In the genomic region with DNA sequence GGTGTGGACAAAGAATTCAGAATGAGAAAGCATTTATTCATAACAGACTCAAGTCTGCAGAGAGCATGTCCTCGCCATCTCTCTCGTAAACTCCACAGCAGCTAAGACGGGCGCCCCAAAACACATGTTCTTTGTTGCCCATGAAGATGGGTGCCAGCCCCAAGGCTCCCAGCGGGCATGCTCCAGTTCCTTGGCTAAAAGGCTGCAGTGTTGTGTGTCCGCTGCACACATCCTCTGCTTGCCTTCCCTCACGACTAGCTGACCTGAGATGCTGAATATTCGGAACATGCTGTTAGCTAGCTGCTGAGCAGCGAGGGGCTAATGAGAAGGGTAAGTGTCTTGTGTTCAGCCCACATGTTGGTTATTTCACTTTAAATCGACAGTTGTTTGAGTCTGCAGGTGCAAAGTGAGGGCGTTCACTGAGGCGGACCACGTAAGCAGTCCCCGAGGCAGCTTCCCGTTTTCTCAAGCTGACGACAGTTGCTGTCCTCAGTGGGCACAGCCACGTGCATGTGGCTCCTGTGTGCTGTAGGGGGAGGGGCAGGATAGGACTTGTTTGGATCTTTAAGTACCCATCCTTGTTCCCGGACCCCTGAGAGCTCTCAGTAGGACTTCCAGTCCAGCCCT, we compare ENCODE assay signal across 9 mouse cellular contexts. TPM values are rescaled to one million over a fixed set of nuclear protein-coding genes. Genes with fewer than 3 reads are reported as not detected.
DNase-seq lines count a peak whose midpoint lies in the region; ATAC-seq and TF ChIP-seq lines count a peak whose summit lies in the region.
"Had no signal": no experiment of that assay in that cellular context is flagged by ENCODE, and none has a peak within 500 bp of the region (broad histone marks: within the 10 kb centered on the region; RNA-seq: fewer than 3 reads in every experiment).

No protein-coding gene starts in this region.

- no peak overlapping the region for H3K27ac ChIP-seq in lung, postnatal 0 days (ENCODE audit: low read length)
- peak overlapping the region; percentile 13 for H3K27ac ChIP-seq in olfactory bulb, adult 2 months (ENCODE audit: insufficient read depth, low read depth, low read length)
- no peak overlapping the region for H3K27ac ChIP-seq in intestine, embryonic 16.5 days (ENCODE audit: low read length)
- H3K27ac ChIP-seq: neural tube, embryonic 13.5 days had no signal

- H3K36me3 ChIP-seq in lung, postnatal 0 days (ENCODE audit: insufficient read depth, low read length), result peaks cover 25% of the 10 kb centered on the region; the same call in 1 of the 2 replicates
- peaks cover 14% of the 10 kb centered on the region; the same call in 1 of the 2 replicates for H3K36me3 ChIP-seq in intestine, embryonic 16.5 days (ENCODE audit: control insufficient read depth, insufficient read depth, low read length)

- TF ChIP-seq CTCF in lung, postnatal 0 days (IDR thresholded peaks at IDR 0.05), result no peak
- TF ChIP-seq CTCF in olfactory bulb, adult 2 months (IDR thresholded peaks at IDR 0.05; ENCODE audit: insufficient read depth, low read depth, low read length), result no peak

- WGBS in lung, postnatal 0 days, result 89% methylated on average over 18 of the region's 18 CpGs
- 66% methylated on average over 18 of the region's 18 CpGs for WGBS in olfactory bulb, adult 2 months
- WGBS in intestine, embryonic 16.5 days, result 91% methylated on average over 18 of the region's 18 CpGs

- no peak for ATAC-seq in lung, postnatal 0 days
- ATAC-seq in intestine, embryonic 16.5 days, result no peak

- no peaks in the 10 kb centered on the region for H3K9me3 ChIP-seq in lung, postnatal 0 days (ENCODE audit: low read length)
- no peaks in the 10 kb centered on the region for H3K9me3 ChIP-seq in intestine, embryonic 16.5 days (ENCODE audit: control insufficient read depth, low read length)
- H3K9me3 ChIP-seq: neural tube, embryonic 13.5 days had no signal

- H3K4me3 ChIP-seq in lung, postnatal 0 days (ENCODE audit: low read depth, low read length), result no peak overlapping the region
- H3K4me3 ChIP-seq in olfactory bulb, adult 2 months (ENCODE audit: insufficient read depth, low read depth, low read length), result no peak overlapping the region
- no peak overlapping the region for H3K4me3 ChIP-seq in intestine, embryonic 16.5 days (ENCODE audit: low read length)
- H3K4me3 ChIP-seq: neural tube, embryonic 13.5 days had no signal

- no peaks in the 10 kb centered on the region for H3K27me3 ChIP-seq in lung, postnatal 0 days (replicated peaks; ENCODE audit: insufficient read depth, low read length)
- H3K27me3 ChIP-seq in intestine, embryonic 16.5 days (replicated peaks; ENCODE audit: control insufficient read depth, insufficient read depth, low read length), result no peaks in the 10 kb centered on the region
- H3K27me3 ChIP-seq: neural tube, embryonic 13.5 days had no signal

- H3K9ac ChIP-seq in lung, postnatal 0 days (replicated peaks; ENCODE audit: low read depth), result no peak overlapping the region
- H3K9ac ChIP-seq in intestine, embryonic 16.5 days (ENCODE audit: low read depth, low read length), result no peak overlapping the region
- H3K9ac ChIP-seq: neural tube, embryonic 13.5 days had no signal

- no peak overlapping the region for H3K4me2 ChIP-seq in lung, postnatal 0 days (replicated peaks; ENCODE audit: low read depth, low read length)
- H3K4me2 ChIP-seq in intestine, embryonic 16.5 days (ENCODE audit: low read depth, low read length), result no peak overlapping the region
- H3K4me2 ChIP-seq: neural tube, embryonic 13.5 days had no signal

- peak; percentile 91 for DNase-seq in heart, adult 11 months
- no peak for DNase-seq in heart, adult 8-10 months (ENCODE audit: low spot score)
- DNase-seq in lung, postnatal 0 days (ENCODE audit: low spot score), result peak; percentile 28
- DNase-seq in lung, adult 18-20 months, result no peak
- DNase-seq in adrenal gland, adult 18-20 months (ENCODE audit: low spot score in 2 of 2), result no peak
- no peak for DNase-seq in adrenal gland, postnatal 36 days

- no peak for TF ChIP-seq EP300 in lung, postnatal 0 days (IDR thresholded peaks at IDR 0.05)

- H3K4me1 ChIP-seq in lung, postnatal 0 days (ENCODE audit: insufficient read depth, low read depth, low read length), result peaks cover 19% of the 10 kb centered on the region
- peaks cover 40% of the 10 kb centered on the region for H3K4me1 ChIP-seq in olfactory bulb, adult 2 months (ENCODE audit: control insufficient read depth, insufficient read depth, low read length)
- H3K4me1 ChIP-seq in intestine, embryonic 16.5 days (ENCODE audit: control insufficient read depth, insufficient read depth, low read length), result peaks cover 29% of the 10 kb centered on the region

- no peak for TF ChIP-seq POLR2A in olfactory bulb, adult 2 months (IDR thresholded peaks at IDR 0.05; ENCODE audit: insufficient read depth, low read depth, low read length)

RNA-seq across cellular contexts. Expression of gene Trim11, which starts 4.7 kb away (rescaled TPM):
- 10 to 100 TPM; 14.7 to 18.9 (median 16.5) TPM for total RNA-seq in heart, adult 8-10 months (2022)
- polyA plus RNA-seq in lung, postnatal 0 days (2015; fragmentation: Nextera tagmentation; extraction: Ambion mirVana), result 19.1 and 20.2 TPM in 2 replicates
- polyA plus RNA-seq in olfactory bulb, adult 2 months (2012; ENCODE audit: insufficient read depth, insufficient read length, low replicate concordance, missing spikeins), result not detected in 2 replicates
- total RNA-seq in adrenal gland, adult 18-20 months (2021), result 10 to 100 TPM; 22.0 to 27.1 TPM
- polyA plus RNA-seq in intestine, embryonic 16.5 days (2015; fragmentation: Nextera tagmentation; extraction: Ambion mirVana), result 17.0 and 17.5 TPM in 2 replicates
- 10 to 100 TPM; 23.7 to 25.5 TPM for total RNA-seq in adrenal gland, postnatal 36 days (2021)

RNA-seq across cellular contexts. Expression of gene Hist3h2a, which starts 28.1 kb away (rescaled TPM):
- 10 to 100 TPM; 10.5 to 17.8 (median 16.0) TPM for total RNA-seq in heart, adult 8-10 months (2022)
- polyA plus RNA-seq in lung, postnatal 0 days (2015; fragmentation: Nextera tagmentation; extraction: Ambion mirVana), result 21.6 and 28.6 TPM in 2 replicates
- not detected in 2 replicates for polyA plus RNA-seq in olfactory bulb, adult 2 months (2012; ENCODE audit: insufficient read depth, insufficient read length, low replicate concordance, missing spikeins)
- total RNA-seq in adrenal gland, adult 18-20 months (2021), result 10 to 100 TPM; 13.3 to 17.6 TPM
- 28.5 and 31.6 TPM in 2 replicates for polyA plus RNA-seq in intestine, embryonic 16.5 days (2015; fragmentation: Nextera tagmentation; extraction: Ambion mirVana)
- total RNA-seq in adrenal gland, postnatal 36 days (2021), result 10 to 100 TPM; 20.0 to 21.8 TPM

RNA-seq across cellular contexts. Expression of gene Trim17, which starts 28.1 kb away (rescaled TPM):
- under 1 TPM in 3 of 4 experiments, not detected in 1; 0.06 to 0.20 (median 0.08) TPM for total RNA-seq in heart, adult 8-10 months (2022)
- polyA plus RNA-seq in lung, postnatal 0 days (2015; fragmentation: Nextera tagmentation; extraction: Ambion mirVana), result 0.62 and 0.83 TPM in 2 replicates
- not detected in 2 replicates for polyA plus RNA-seq in olfactory bulb, adult 2 months (2012; ENCODE audit: insufficient read depth, insufficient read length, low replicate concordance, missing spikeins)
- total RNA-seq in adrenal gland, adult 18-20 months (2021), result under 1 TPM; 0.06 to 0.10 TPM
- 0.15 and 0.35 TPM in 2 replicates for polyA plus RNA-seq in intestine, embryonic 16.5 days (2015; fragmentation: Nextera tagmentation; extraction: Ambion mirVana)
- under 1 TPM; 0.10 to 0.26 TPM for total RNA-seq in adrenal gland, postnatal 36 days (2021)

RNA-seq across cellular contexts. Expression of gene Hist3h2ba, which starts 33.9 kb away (rescaled TPM):
- total RNA-seq in heart, adult 8-10 months (2022), result 1 to 10 TPM in 3 of 4 experiments, not detected in 1; 1.3 to 1.4 (median 1.3) TPM
- polyA plus RNA-seq in lung, postnatal 0 days (2015; fragmentation: Nextera tagmentation; extraction: Ambion mirVana), result 2.6 TPM in 2 replicates
- polyA plus RNA-seq in olfactory bulb, adult 2 months (2012; ENCODE audit: insufficient read depth, insufficient read length, low replicate concordance, missing spikeins), result not detected in 2 replicates
- total RNA-seq in adrenal gland, adult 18-20 months (2021), result 1 to 10 TPM; 5.8 to 6.0 TPM
- 34.7 and 40.9 TPM in 2 replicates for polyA plus RNA-seq in intestine, embryonic 16.5 days (2015; fragmentation: Nextera tagmentation; extraction: Ambion mirVana)
- 1 to 10 TPM; 4.5 to 5.8 TPM for total RNA-seq in adrenal gland, postnatal 36 days (2021)

RNA-seq across cellular contexts. Expression of gene Rnf187, which starts 43.9 kb away (rescaled TPM):
- total RNA-seq in heart, adult 8-10 months (2022), result 100 to 1,000 TPM; 165 to 184 (median 175) TPM
- 168 and 169 TPM in 2 replicates for polyA plus RNA-seq in lung, postnatal 0 days (2015; fragmentation: Nextera tagmentation; extraction: Ambion mirVana)
- polyA plus RNA-seq in olfactory bulb, adult 2 months (2012; ENCODE audit: insufficient read depth, insufficient read length, low replicate concordance, missing spikeins), result not detected in 2 replicates
- 100 to 1,000 TPM; 171 to 177 TPM for total RNA-seq in adrenal gland, adult 18-20 months (2021)
- polyA plus RNA-seq in intestine, embryonic 16.5 days (2015; fragmentation: Nextera tagmentation; extraction: Ambion mirVana), result 131 and 138 TPM in 2 replicates
- 100 to 1,000 TPM; 173 to 181 TPM for total RNA-seq in adrenal gland, postnatal 36 days (2021)

Comparison
In these comparisons a context has a peak if more than half of its experiments do, and no peak if none do; other contexts are left out.
1. DNase-seq: peak in heart, adult 11 months (single experiment) and lung, postnatal 0 days (single experiment); none in heart, adult 8-10 months (single experiment), lung, adult 18-20 months (0 of 2), adrenal gland, adult 18-20 months (0 of 2) and adrenal gland, postnatal 36 days (0 of 2).